Mouse (Mus musculus) C2C12 (cell line): ENCODE data around the gene Aip.

ENCODE experiments used
- CEBPB ChIP-seq: IDR thresholded peaks from one replicate; pipeline ENCODE4 v1.6.1; 2011; ENCODE audit warnings: low read depth, mild to moderate bottlenecking, control low read depth, moderate library complexity
- CTCF ChIP-seq: IDR thresholded peaks from one replicate; pipeline ENCODE4 v1.5.1; 2011; ENCODE audit not compliant: control insufficient read depth, insufficient read depth, insufficient read length
- MAX ChIP-seq: IDR thresholded peaks from one replicate; pipeline ENCODE4 v1.6.1; 2011; ENCODE audit warnings: mild to moderate bottlenecking, control low read depth
- MYOD1 ChIP-seq: IDR thresholded peaks from one replicate; pipeline ENCODE4 v1.6.1; 2011; ENCODE audit warnings: low read depth; ENCODE audit not compliant: control insufficient read depth, insufficient read length
- MYOG ChIP-seq: IDR thresholded peaks from one replicate; pipeline ENCODE4 v1.6.1; 2011; ENCODE audit not compliant: control insufficient read depth, insufficient read length; ENCODE audit errors: extremely low read depth

- no peak for TF ChIP-seq MAX
- peak; percentile 95 for TF ChIP-seq CTCF
- no peak for TF ChIP-seq CEBPB
- TF ChIP-seq MYOG: no peak
- TF ChIP-seq MYOD1: peak; percentile 53
These were observed 26.6 kb downstream of the Aip start for GRCm38 (mm10) chr19:4099056-4099455.
